Mouse (Mus musculus) hindbrain, embryonic 12.5 days (tissue): ENCODE data around the gene Gsx1. TPM values are rescaled to one million over a fixed set of nuclear protein-coding genes. Genes with fewer than 3 reads are reported as not detected.

ENCODE experiments used
- ATAC-seq: fragments of 200-750 bp; cut with Nextera tagmentation; 2 replicates; pipeline ENCODE4 v1.8.0; 2017; ENCODE audit warnings: moderate TSS enrichment; ENCODE audit not compliant: low FRiP score
- H3K27ac ChIP-seq: fragments of 300-500 bp; sonication (generic); 2 replicates; pipeline ENCODE4 v1.5.1; 2016; ENCODE audit warnings: mild to moderate bottlenecking
- H3K27me3 ChIP-seq: fragments of 300-500 bp; sonication (generic); 2 replicates; pipeline ENCODE4 v1.6.1; 2016; ENCODE audit warnings: mild to moderate bottlenecking
- H3K36me3 ChIP-seq: fragments of 300-500 bp; sonication (generic); 2 replicates; pipeline ENCODE4 v1.6.1; 2016; ENCODE audit warnings: mild to moderate bottlenecking
- H3K4me1 ChIP-seq: fragments of 300-500 bp; sonication (generic); 2 replicates; pipeline ENCODE4 v1.6.1; 2016
- H3K4me2 ChIP-seq: fragments of 300-500 bp; sonication (generic); replicated peaks from 2 replicates; pipeline ENCODE4 v1.6.1; 2016; ENCODE audit warnings: mild to moderate bottlenecking
- H3K4me3 ChIP-seq: fragments of 300-500 bp; sonication (generic); 2 replicates; pipeline ENCODE4 v1.5.1; 2016; ENCODE audit warnings: mild to moderate bottlenecking
- H3K9ac ChIP-seq: fragments of 300-500 bp; sonication (generic); 2 replicates; pipeline ENCODE4 v1.6.1; 2016; ENCODE audit warnings: mild to moderate bottlenecking, moderate library complexity
- H3K9me3 ChIP-seq: fragments of 300-500 bp; sonication (generic); replicated peaks from 2 replicates; pipeline ENCODE4 v1.6.1; 2016; ENCODE audit warnings: mild to moderate bottlenecking
- WGBS: fragments of 180-500 bp; shearing (Covaris S2); methylation state at CpG from one replicate; pipeline ENCODE4 v1.1.7; 2016; 5-methylcytosine and 5-hydroxymethylcytosine counted together
- polyA plus RNA-seq: library from polyadenylated mRNA; unstranded; fragments of >200 nt; fragmentation: Nextera tagmentation; extraction: Ambion mirVana; gene quantifications from 2 replicates; pipeline ENCODE4 v1.2.1, GENCODE M21; 2016

The Gsx1 gene
- 8.6 and 9.3 TPM in 2 replicates for polyA plus RNA-seq

DNA sequence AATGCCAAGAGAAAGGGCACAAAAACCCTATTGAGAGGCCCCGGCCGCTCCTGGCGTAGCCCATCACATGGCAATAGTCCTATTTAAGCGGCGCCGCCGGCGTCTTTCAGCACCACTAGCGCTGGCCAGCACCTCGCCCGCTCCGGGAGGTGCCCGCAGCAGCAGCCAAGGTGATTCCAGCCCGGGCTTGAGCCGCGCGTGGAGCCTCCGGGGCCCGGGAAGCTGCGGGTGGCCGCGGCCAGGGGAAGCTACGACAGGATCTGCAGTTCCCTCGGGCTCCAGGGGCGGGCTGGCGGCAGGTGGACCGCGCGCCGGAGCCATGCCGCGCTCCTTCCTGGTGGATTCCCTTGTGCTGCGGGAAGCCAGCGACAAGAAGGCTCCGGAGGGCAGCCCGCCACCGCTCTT is at the start of gene Gsx1:
Gene Gsx1 (plus strand): TSS at position 126 of the 405 bp plus-strand sequence.
- H3K9me3 ChIP-seq = peaks cover under 1% of the 10 kb centered on the region; the same call in 1 of the 2 replicates
- H3K27me3 ChIP-seq = peaks cover 95% of the 10 kb centered on the region
- under 1% methylated on average over 34 of the region's 37 CpGs for WGBS
- H3K4me1 ChIP-seq = peaks cover 35% of the 10 kb centered on the region
- peak; percentile 65 for ATAC-seq
- peak within 1 kb of the TSS; percentile 54 for H3K4me2 ChIP-seq
- peak within 1 kb of the TSS; percentile 39 for H3K4me3 ChIP-seq
- no peak within 1 kb of the TSS for H3K27ac ChIP-seq
- peak within 1 kb of the TSS; percentile 43; the same call in 1 of the 2 replicates for H3K9ac ChIP-seq
- no peaks in the 10 kb centered on the region for H3K36me3 ChIP-seq

DNA sequence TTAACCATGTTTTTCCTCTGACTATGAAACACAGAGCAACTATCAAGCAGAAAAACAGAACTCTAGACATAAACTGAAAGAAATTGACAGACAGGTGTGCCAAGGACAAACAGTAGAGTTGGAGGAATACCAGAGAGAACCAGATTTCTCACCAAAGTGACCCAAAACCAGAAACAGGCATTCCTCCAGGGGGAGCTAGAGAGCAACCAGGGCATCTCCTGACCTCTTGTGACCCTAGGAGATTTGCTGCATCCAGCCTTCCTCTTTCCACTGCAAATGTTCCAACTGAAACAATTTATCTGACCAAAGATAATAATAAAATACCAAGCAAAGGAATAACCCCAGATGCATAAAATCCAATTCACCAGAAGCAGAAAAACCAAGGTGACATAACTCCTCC is 41.2 kb upstream of the Gsx1 start:
- Histone ChIP-seq H3K4me1 (no peaks in the 10 kb centered on the region), H3K9ac (no peak overlapping the region), H3K27me3 (peaks cover 16% of the 10 kb centered on the region), H3K4me2 (no peak overlapping the region), H3K27ac (no peak overlapping the region), H3K36me3 (no peaks in the 10 kb centered on the region), H3K4me3 (no peak overlapping the region), H3K9me3 (no peaks in the 10 kb centered on the region)
- ATAC-seq = no peak

DNA sequence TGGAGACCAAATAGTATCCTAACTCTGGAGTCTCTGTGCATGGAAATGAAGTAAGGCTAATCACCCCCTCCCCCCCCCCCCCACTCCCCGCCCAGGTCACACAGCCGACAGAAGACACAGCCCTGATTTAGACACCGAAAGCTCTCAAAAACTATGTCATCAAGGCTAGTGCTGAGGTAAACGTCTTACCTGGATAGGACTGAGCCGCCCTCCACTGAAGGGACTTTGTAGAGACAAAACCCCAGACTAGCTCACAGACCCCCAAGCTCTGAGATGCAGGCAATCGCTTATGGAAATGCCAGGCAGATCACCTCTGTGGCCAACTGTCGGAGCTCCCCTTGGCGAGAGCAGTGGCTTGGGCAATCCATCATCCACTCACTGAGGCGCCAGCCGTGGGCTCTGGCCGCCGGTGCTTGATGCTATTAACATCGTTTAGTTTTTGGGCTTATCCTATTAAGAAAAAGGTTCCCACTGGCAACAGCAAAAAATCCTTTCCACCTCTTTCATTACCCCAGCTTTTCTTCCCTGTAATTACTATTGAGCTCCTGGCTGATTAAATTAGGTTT is 33.6 kb upstream of the Gsx1 start:
- H3K9ac ChIP-seq = no peak overlapping the region
- WGBS = 11% methylated on average over 13 of the region's 13 CpGs

GRCm38 (mm10) chr5:147155449-147156133 is 32.9 kb upstream of the Gsx1 start:
- H3K36me3 ChIP-seq = no peaks in the 10 kb centered on the region
- no peak overlapping the region for H3K4me3 ChIP-seq
- H3K4me1 ChIP-seq = peaks cover 24% of the 10 kb centered on the region
- no peak overlapping the region for H3K9ac ChIP-seq
- 0 out of 2 replicates have a peak, but pooled peaks cover 2% of the 10 kb centered on the region for H3K9me3 ChIP-seq
- peaks cover 70% of the 10 kb centered on the region for H3K27me3 ChIP-seq
- peak overlapping the region; percentile 52 for H3K27ac ChIP-seq
- peak; percentile 94 for ATAC-seq
- 2% methylated on average over 13 of the region's 13 CpGs for WGBS
- H3K4me2 ChIP-seq = peak overlapping the region; percentile 29

More for the DNA sequence above, 33.6 kb upstream of the Gsx1 start:
- Histone ChIP-seq H3K4me1 (peaks cover 24% of the 10 kb centered on the region), H3K27ac (peak overlapping the region; percentile 52), H3K9me3 (0 out of 2 replicates have a peak, but pooled peaks cover 2% of the 10 kb centered on the region), H3K4me2 (peak overlapping the region; percentile 29), H3K36me3 (no peaks in the 10 kb centered on the region), H3K27me3 (peaks cover 65% of the 10 kb centered on the region), H3K4me3 (no peak overlapping the region)
- ATAC-seq = peak; percentile 74

DNA sequence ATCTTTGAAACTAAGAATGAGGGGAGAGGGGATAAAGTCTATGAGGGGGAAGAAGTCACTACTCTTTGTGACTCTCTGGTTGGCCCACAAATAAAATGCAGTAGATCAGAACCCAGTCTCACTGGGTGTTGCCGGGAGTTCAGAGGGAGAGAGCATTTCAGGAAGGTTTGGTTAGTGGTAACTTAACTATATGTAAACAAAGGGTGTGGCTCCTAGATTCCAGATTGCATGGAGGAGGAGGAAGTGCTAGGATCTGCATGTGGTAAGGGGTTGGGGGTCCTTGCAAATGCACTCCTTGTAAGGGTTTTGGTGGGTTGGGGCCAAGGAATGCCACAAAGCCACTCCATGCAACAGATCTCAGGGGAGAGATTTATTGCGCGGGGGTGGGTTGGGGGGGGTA is 32.1 kb upstream of the Gsx1 start:
- peaks cover 66% of the 10 kb centered on the region for H3K27me3 ChIP-seq
- H3K27ac ChIP-seq = no peak overlapping the region
- peaks cover 24% of the 10 kb centered on the region for H3K4me1 ChIP-seq
- no peak overlapping the region for H3K4me3 ChIP-seq
- 23% methylated on average over 3 of the region's 3 CpGs for WGBS
- H3K9me3 ChIP-seq = 0 out of 2 replicates have a peak, but pooled peaks cover 2% of the 10 kb centered on the region
- H3K4me2 ChIP-seq = no peak overlapping the region
- no peak for ATAC-seq
- H3K36me3 ChIP-seq = no peaks in the 10 kb centered on the region
- no peak overlapping the region for H3K9ac ChIP-seq

- 70% methylated on average over 7 of the region's 7 CpGs for WGBS
- Histone ChIP-seq H3K9me3 (0 out of 2 replicates have a peak, but pooled peaks cover 2% of the 10 kb centered on the region), H3K9ac (no peak overlapping the region), H3K36me3 (no peaks in the 10 kb centered on the region), H3K27me3 (peaks cover 64% of the 10 kb centered on the region), H3K4me3 (no peak overlapping the region), H3K27ac (no peak overlapping the region), H3K4me2 (no peak overlapping the region), H3K4me1 (peaks cover 24% of the 10 kb centered on the region)
- ATAC-seq = no peak
Measured at GRCm38 (mm10) chr5:147157441-147157840, 31.1 kb upstream of the Gsx1 start.

DNA sequence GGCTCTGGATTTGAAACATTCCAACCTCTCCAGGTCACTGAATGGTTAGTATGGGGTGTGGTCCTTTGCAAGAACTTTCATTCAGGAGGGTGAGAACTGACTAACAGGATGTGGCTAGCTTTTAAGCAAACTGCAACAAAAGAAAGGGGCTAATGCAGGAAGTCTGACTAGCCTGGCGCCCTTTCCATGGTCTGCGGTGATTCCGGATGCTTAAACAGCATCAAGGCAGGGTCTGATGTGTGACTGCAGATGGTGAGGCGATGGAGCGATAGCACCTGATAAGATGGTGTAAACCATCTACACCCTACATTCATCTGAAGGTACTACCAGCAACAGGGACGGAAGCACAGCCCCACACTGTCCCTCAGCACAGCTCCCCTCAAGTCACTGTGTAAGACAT is 29.2 kb upstream of the Gsx1 start:
- Histone ChIP-seq H3K4me1 (peaks cover 24% of the 10 kb centered on the region), H3K27me3 (peaks cover 62% of the 10 kb centered on the region), H3K9ac (no peak overlapping the region), H3K36me3 (no peaks in the 10 kb centered on the region), H3K27ac (no peak overlapping the region), H3K4me2 (no peak overlapping the region), H3K9me3 (0 out of 2 replicates have a peak, but pooled peaks cover 2% of the 10 kb centered on the region), H3K4me3 (no peak overlapping the region)
- no peak for ATAC-seq
- WGBS = 89% methylated on average over 6 of the region's 6 CpGs

DNA sequence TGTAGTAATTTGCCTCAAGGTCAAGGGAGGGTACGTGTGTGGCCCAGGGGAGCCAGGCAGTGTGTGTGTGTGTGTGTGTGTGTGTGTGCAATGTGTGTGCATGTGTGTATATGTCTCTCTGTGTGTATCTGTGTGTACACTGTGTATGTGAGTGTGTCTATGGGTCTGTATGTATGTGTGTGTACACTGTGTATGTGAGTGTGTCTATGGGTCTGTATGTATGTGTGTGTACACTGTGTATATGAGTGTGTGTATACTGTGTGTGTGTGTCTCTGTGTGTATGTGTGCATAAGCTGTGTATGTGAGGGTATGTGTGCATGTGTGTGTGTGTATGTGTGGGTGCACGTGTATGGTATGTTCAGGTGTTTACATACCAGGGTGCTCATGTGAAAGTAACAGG is 28.7 kb upstream of the Gsx1 start:
- Histone ChIP-seq H3K27ac (no peak overlapping the region), H3K9ac (no peak overlapping the region), H3K4me3 (no peak overlapping the region), H3K9me3 (0 out of 2 replicates have a peak, but pooled peaks cover 2% of the 10 kb centered on the region), H3K36me3 (no peaks in the 10 kb centered on the region), H3K27me3 (peaks cover 59% of the 10 kb centered on the region), H3K4me2 (no peak overlapping the region), H3K4me1 (peaks cover 19% of the 10 kb centered on the region)
- 88% methylated on average over 2 of the region's 2 CpGs for WGBS
- ATAC-seq = no peak

DNA sequence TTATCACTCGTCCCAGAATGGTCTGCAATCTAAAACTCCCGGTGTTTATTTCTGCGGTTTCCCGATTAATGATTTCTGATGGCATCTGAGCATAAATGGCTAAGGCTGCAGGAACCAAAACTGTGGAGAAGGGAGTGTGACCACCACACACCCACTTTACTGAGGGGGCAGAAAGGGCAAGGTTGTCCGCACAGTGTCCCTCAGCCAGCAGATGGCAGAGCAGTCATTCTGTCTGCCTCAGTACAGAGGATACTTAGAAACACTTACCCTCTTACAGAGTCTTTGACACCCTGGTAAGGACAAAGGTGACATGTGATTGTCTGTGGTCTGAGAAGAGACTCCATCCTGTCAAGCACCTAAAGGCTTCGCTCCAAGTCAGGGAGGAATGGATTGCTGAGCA is 23.4 kb upstream of the Gsx1 start:
- H3K4me2 ChIP-seq = no peak overlapping the region
- no peaks in the 10 kb centered on the region for H3K36me3 ChIP-seq
- H3K4me1 ChIP-seq = no peaks in the 10 kb centered on the region
- no peak overlapping the region for H3K4me3 ChIP-seq
- no peak overlapping the region for H3K27ac ChIP-seq
- no peak for ATAC-seq
- H3K9me3 ChIP-seq = no peaks in the 10 kb centered on the region
- no peak overlapping the region for H3K9ac ChIP-seq
- WGBS = 82% methylated on average over 6 of the region's 6 CpGs
- H3K27me3 ChIP-seq = peaks cover 49% of the 10 kb centered on the region

DNA sequence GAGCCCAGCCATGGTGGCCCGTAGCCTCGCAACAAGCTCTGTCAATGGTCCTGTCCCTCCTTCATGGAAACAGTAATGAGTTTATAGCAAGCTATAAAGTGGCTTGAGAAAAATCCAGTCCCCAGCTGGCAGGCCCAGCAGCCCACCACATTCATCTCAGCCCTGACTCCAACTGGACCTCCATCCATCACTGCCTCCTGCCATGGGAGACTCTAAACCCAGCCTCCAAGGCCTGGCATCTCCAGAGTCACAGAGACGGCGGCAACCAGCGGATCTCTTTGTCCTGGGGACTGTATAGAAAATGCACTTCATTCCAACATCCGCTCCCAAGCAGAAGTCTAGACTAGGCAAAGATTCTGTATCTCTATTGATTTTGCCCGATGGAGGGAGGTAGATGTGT is 18.4 kb upstream of the Gsx1 start:
- H3K9ac ChIP-seq = no peak overlapping the region
- no peaks in the 10 kb centered on the region for H3K9me3 ChIP-seq
- H3K4me3 ChIP-seq = no peak overlapping the region
- H3K27ac ChIP-seq = no peak overlapping the region
- no peak overlapping the region for H3K4me2 ChIP-seq
- no peak for ATAC-seq
- peaks cover 23% of the 10 kb centered on the region for H3K27me3 ChIP-seq
- no peaks in the 10 kb centered on the region for H3K4me1 ChIP-seq
- WGBS = 64% methylated on average over 7 of the region's 7 CpGs
- H3K36me3 ChIP-seq = no peaks in the 10 kb centered on the region

DNA sequence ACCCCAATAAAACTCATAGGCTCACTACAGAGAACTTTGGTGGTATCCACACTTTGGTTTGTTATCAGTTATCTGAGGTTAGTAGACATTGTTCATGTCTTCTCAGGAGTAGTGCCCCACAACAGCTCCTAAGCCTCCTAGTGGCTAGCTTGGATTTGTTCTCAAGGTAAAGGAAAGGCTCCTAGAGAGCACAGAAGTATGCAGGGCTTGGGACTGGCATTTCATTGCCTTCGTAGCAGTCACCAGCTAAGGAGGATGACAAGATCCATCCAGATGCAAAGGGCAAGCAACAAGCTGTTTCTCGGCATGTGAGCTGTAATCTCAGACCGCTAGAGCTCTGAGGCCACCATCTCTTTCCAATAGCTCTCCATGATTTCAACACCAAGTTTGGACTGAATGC is 14.4 kb upstream of the Gsx1 start:
- H3K9me3 ChIP-seq = no peaks in the 10 kb centered on the region
- no peaks in the 10 kb centered on the region for H3K36me3 ChIP-seq
- ATAC-seq = no peak
- H3K27me3 ChIP-seq = peaks cover 18% of the 10 kb centered on the region
- H3K4me3 ChIP-seq = no peak overlapping the region
- H3K9ac ChIP-seq = no peak overlapping the region
- WGBS = 84% methylated on average over 3 of the region's 3 CpGs
- H3K4me2 ChIP-seq = no peak overlapping the region
- no peaks in the 10 kb centered on the region for H3K4me1 ChIP-seq
- no peak overlapping the region for H3K27ac ChIP-seq

DNA sequence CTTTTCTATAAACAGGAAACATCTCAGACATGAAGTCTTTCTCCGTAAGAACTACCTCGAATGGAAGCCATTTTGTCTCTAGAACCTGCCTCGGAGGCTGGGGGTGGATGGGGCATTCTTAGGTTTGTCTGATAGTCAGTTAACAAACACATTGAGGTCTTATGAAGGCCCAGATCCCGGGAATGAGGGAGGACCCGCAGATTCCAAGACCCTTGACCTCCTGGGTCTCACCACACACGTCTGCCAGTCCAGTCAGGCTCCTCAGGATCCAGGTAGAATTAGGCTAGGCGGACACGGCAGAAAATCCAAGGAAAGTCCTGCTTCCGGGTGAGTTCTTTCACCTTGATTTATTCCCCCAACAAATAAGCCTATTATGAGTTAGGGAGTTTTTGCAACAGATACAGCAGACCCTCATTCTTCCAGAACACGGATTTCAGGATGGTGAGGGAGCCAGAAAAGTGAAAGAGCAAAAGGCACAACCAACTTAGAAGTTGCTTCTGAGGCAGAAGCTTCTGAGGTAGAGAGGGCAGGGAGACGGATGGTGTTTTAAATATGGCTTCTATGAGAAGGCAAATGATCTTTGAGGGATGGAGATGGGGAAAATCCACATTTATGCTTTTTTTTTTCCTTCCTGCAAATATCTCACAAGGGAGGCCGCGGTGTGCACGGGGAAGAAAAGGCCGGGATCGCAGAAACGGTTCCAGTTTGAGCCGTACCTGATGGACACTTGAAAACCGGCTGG is 3.2 kb upstream of the Gsx1 start:
- Histone ChIP-seq H3K27ac (no peak overlapping the region), H3K9me3 (peaks cover 15% of the 10 kb centered on the region), H3K4me3 (peak overlapping the region; percentile 17), H3K36me3 (no peaks in the 10 kb centered on the region), H3K27me3 (peaks cover 89% of the 10 kb centered on the region), H3K4me1 (peaks cover 35% of the 10 kb centered on the region), H3K4me2 (peak overlapping the region; percentile 54), H3K9ac (no peak overlapping the region)
- 11% methylated on average over 11 of the region's 19 CpGs for WGBS
- ATAC-seq = no peak
